8 mouse cellular contexts compared by ENCODE assay signal in the genomic region with DNA sequence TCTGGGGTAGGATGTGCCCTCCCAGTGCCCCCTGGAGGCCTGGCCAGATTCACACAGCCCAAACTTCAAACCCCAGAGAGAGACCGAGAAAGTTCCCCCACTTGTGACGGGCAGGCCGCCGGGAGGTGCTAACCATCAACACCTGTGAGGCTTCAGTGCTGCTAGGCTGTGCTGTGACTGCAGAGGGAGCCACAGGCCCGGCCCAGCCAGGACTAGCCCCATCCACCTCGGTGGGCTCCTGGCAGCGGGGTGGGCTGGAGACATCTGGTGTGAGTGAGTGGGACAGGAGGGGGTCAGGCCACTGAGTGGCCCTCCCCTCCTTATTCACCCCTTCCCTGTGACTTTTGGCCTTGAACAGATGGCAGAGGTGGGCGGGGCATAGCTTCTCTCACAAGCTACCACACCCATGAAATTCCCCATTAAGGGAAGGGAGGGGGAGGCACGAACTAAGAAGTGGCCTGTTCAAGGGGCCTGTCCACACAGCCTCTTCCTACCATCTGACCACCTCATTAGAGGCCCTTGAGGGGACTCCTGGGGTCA.
DNase-seq lines count a peak whose midpoint lies in the region; ATAC-seq and TF ChIP-seq lines count a peak whose summit lies in the region.

No protein-coding gene starts in this region.

- H3K36me3 ChIP-seq in E14TG2a.4 (ENCODE audit: insufficient read depth, low read length), result no peaks in the 10 kb centered on the region
- no peaks in the 10 kb centered on the region for H3K36me3 ChIP-seq in forebrain, postnatal 0 days (ENCODE audit: insufficient read depth)

- TF ChIP-seq POLR2A in bone marrow, adult 2 months (IDR thresholded peaks at IDR 0.05; ENCODE audit: borderline replicate concordance, control insufficient read depth, low read depth, low read length), result no peak
- no peak for TF ChIP-seq POLR2A in lung, adult 2 months (IDR thresholded peaks at IDR 0.05; ENCODE audit: borderline replicate concordance, extremely low read depth, low read depth, low read length)

- peak; percentile 55; the same call in 1 of the 2 replicates for ATAC-seq in forebrain, postnatal 0 days

- no peak overlapping the region for H3K4me2 ChIP-seq in forebrain, postnatal 0 days (ENCODE audit: low read depth)

- H3K9ac ChIP-seq in forebrain, postnatal 0 days, result no peak overlapping the region

- WGBS in bone marrow, adult 2 months, result 32% methylated on average over 9 of the region's 9 CpGs
- 16% methylated on average over 9 of the region's 9 CpGs for WGBS in forebrain, postnatal 0 days
- WGBS in lung, adult 2 months, result 21% methylated on average over 9 of the region's 9 CpGs

- peak; percentile 34 for TF ChIP-seq CTCF in E14TG2a.4 (conservative IDR thresholded peaks at IDR 0.05; ENCODE audit: low read length)
- peak; percentile 58; the same call in 1 of the 2 replicates for TF ChIP-seq CTCF in bone marrow, adult 2 months (IDR thresholded peaks at IDR 0.05; ENCODE audit: control insufficient read depth, insufficient read depth, low read length)
- peak; percentile 70 for TF ChIP-seq CTCF in forebrain, postnatal 0 days (IDR thresholded peaks at IDR 0.05; ENCODE audit: low read depth)
- peak; percentile 48 for TF ChIP-seq CTCF in lung, adult 2 months (IDR thresholded peaks at IDR 0.05; ENCODE audit: insufficient read depth, low read length)

- no peak overlapping the region for H3K27ac ChIP-seq in bone marrow, adult 2 months (ENCODE audit: control insufficient read depth, insufficient read depth, low read depth, low read length, poor library complexity)
- no peak overlapping the region for H3K27ac ChIP-seq in forebrain, postnatal 0 days (ENCODE audit: low read depth, low read length)

- peak overlapping the region; percentile 30 for H3K4me3 ChIP-seq in E14TG2a.4 (replicated peaks; ENCODE audit: low read length)
- no peak overlapping the region for H3K4me3 ChIP-seq in bone marrow, adult 2 months (replicated peaks; ENCODE audit: control insufficient read depth, low read depth, low read length)
- H3K4me3 ChIP-seq in forebrain, postnatal 0 days (ENCODE audit: low read depth, low read length), result no peak overlapping the region
- H3K4me3 ChIP-seq in lung, adult 2 months (replicated peaks; ENCODE audit: extremely low read depth, low read depth, low read length), result no peak overlapping the region

- H3K4me1 ChIP-seq in E14TG2a.4 (replicated peaks; ENCODE audit: low read depth, low read length), result peaks cover 65% of the 10 kb centered on the region
- H3K4me1 ChIP-seq in bone marrow, adult 2 months (ENCODE audit: control insufficient read depth, insufficient read depth, low read length), result no peaks in the 10 kb centered on the region; the same call in 1 of the 2 replicates
- H3K4me1 ChIP-seq in forebrain, postnatal 0 days (ENCODE audit: insufficient read depth), result peaks cover 21% of the 10 kb centered on the region
- peaks cover 18% of the 10 kb centered on the region for H3K4me1 ChIP-seq in lung, adult 2 months (ENCODE audit: control insufficient read depth, insufficient read depth, low read length)

- no peak for DNase-seq in forebrain, postnatal 0 days
- DNase-seq in induced T-regulatory cell, adult 2 months (ENCODE audit: low read depth), result peak; percentile 32
- peak; percentile 74 for DNase-seq in lung, adult 2 months
- peak; percentile 83 for DNase-seq in retina, embryonic 14.5 days (ENCODE audit: low spot score)
- DNase-seq in frontal cortex, adult 2 months (ENCODE audit: extremely low spot score in 1 of 2, low spot score in 1 of 2), result no peak
- no peak for DNase-seq in layer of hippocampus, adult 18-20 months (ENCODE audit: low spot score in 2 of 2)

- no peaks in the 10 kb centered on the region for H3K9me3 ChIP-seq in E14TG2a.4 (ENCODE audit: low read length)
- no peaks in the 10 kb centered on the region for H3K9me3 ChIP-seq in forebrain, postnatal 0 days (ENCODE audit: low read length)

- H3K27me3 ChIP-seq in E14TG2a.4 (ENCODE audit: insufficient read depth, low read length), result peaks cover 29% of the 10 kb centered on the region; the same call in 1 of the 2 replicates
- no peaks in the 10 kb centered on the region for H3K27me3 ChIP-seq in forebrain, postnatal 0 days (ENCODE audit: insufficient read depth, low read length)

Comparison
In these comparisons a context has a peak if more than half of its experiments do, and no peak if none do; other contexts are left out.
1. DNase-seq: peak in induced T-regulatory cell, adult 2 months (single experiment), lung, adult 2 months (single experiment) and retina, embryonic 14.5 days (single experiment); none in forebrain, postnatal 0 days (single experiment), frontal cortex, adult 2 months (0 of 2) and layer of hippocampus, adult 18-20 months (0 of 2).
2. Peak in every context shown above with its lines, with median percentiles within 50 percentile points of each other: CTCF ChIP-seq.